Mouse (Mus musculus) bone marrow, adult 2 months (tissue): ENCODE data around the gene Wdr61.

Experiments used
- CTCF ChIP-seq: fragments of 200-500 bp; IDR thresholded peaks from 2 replicates; pipeline ENCODE4 v1.5.1; 2011; ENCODE audit warnings: low read length, control low read depth; ENCODE audit not compliant: control insufficient read depth, insufficient read depth
- POLR2A ChIP-seq: fragments of 200-500 bp; IDR thresholded peaks from 2 replicates; pipeline ENCODE4 v1.6.1; 2011; ENCODE audit warnings: low read depth, mild to moderate bottlenecking, control low read depth, low read length, borderline replicate concordance; ENCODE audit not compliant: control insufficient read depth

DNA sequence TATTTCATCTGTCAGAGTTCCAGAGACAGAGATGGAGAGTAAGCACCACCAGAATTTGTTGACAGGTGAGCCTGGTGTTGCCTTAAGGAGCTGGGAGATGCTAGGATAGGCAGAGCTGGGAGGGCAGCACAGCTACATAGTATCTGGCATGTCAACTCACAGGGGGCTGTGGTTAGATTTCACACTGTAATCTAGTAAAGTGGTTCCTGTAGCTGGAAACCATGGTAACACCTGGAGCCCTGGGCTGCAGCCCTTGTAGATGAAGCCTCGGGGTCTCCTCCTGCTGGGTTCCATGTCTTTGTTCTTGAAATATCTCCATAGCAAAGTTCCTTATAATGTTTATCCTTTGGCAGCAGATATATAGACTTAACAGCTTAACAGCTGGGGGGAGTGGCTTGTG, 28.8 kb downstream of the Wdr61 start:
- TF ChIP-seq CTCF (no peak), POLR2A (no peak)
